Mouse (Mus musculus): ENCODE data around the gene Il25.

GRCm38 (mm10) chr14:54900383-54900782, 32.1 kb upstream of the Il25 start:
- TF ChIP-seq EP300 (IDR thresholded peaks at IDR 0.05; ENCODE audit: low read depth): no peak
- peak; percentile 85 for TF ChIP-seq CTCF (IDR thresholded peaks at IDR 0.05; ENCODE audit: low read depth)

All from liver, postnatal 0 days (tissue).